Mouse (Mus musculus): Measurements from ENCODE around the gene Erbb4.
"Not testable (repeated sequence)": the region's sequence is repeated elsewhere in the genome, so short reads cannot be mapped to it uniquely, and the experiment has no call there.

Erbb4 gene

DNA sequence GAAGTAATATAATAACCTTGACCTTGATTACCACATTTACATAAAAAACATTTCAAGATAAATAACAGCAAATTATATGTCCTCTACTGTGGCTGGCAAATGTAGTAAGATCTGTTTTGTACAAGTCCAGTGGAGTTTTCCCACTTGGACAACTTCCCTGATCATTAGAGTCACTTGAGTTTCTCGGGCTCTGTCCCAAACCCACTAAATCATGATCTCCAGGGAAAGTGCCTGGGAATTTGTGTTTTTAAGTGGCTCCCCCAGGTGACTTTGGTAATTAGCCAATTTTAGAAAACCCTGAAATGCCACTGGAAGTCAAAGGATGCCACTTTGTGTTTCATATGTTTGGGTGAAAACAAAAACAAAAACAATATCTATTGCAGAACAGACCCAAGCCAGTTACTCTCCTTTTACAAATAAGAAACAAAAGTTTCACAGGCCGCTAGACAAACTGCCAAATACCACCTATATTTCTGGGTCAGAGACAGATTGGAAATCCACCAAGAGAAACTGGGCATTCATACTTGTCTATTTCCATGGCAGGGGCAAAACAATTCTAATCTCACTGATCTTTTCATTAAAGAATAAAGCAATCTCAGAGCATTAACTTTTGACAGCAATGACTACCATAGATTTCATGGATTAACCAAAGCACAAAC, 234.8 kb downstream of the Erbb4 start:
- DNase-seq (ENCODE audit: low read depth in 2 of 2, low spot score in 2 of 2), result no peak

DNA sequence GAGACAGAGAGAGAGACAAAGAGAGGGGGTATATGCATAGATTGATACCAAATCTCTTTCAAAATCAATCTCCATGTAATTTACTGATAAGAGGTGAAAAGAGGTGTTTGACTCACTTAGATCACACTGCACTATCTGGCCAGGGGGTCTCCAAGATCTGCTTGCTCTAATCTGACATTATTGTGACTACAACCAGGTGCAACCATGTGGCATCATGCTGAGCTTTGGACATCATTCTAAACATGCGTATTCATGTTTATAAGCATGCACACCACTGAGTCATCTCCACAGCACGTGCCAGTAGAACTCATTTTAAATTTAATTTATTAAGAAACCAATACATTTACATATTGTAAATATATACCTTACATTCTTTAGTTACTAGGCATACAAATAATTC, 247.5 kb downstream of the Erbb4 start:
- no peak for DNase-seq (ENCODE audit: low read depth in 2 of 2, low spot score in 2 of 2)

DNA sequence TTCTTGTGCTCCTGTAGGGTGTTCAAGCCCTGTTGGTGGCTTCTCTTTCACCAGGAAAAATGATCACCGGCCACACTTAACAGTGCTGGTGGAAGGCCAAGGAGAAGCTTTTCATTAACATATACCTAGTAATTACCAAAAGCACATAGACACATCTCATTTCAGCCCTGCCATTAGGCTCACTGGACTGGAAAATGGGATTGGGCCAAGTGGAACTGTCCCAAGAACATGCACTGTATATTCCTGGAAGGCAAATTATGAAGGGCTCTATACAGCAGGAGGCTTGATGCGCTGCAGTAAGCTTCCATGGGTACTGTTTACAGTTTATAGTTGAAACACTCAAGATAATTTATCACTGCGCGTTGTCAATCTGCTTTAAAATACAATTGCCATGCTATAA, 248.4 kb downstream of the Erbb4 start:
- no peak for DNase-seq (ENCODE audit: low read depth in 2 of 2, low spot score in 2 of 2)

DNA sequence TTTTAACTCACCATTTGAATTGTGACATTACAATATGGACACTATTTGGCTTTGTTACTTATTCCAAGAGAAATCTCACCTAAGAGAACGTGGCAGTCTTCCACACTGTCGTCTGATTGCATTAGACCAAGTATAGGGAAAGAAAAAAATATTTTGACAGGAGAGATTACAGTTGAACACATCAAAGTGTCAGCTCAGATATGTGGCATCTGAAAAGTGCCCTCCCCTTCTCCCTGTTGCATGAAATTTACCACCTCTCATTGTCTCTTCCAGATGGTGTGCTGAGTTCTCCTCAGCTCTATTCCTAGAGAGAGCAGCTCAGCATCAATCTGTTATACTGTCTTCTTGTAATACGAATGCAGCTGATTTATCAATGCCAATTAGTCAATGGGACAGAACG, 268.5 kb downstream of the Erbb4 start:
- DNase-seq (ENCODE audit: low read depth in 2 of 2, low spot score in 2 of 2), result no peak

DNA sequence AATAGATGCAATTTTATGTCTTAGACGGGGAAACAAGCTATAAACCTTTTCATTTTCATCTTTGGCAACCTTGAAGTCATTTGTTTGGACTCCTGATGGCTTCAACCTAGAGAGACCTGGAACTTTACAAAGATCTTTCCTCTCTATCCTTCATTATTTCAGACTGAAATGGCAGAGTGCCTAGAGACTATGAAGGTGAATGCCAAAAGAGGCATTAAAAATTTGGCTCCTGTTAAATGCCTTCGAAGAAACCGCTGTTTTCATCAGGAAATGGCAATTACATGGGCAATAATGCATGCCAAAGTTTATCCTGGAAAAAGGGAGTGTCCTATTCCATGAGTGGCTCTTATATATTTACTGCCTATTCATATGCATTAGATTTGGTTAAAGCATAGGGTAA, 273.2 kb downstream of the Erbb4 start:
- no peak for DNase-seq (ENCODE audit: low read depth in 2 of 2, low spot score in 2 of 2)

DNA sequence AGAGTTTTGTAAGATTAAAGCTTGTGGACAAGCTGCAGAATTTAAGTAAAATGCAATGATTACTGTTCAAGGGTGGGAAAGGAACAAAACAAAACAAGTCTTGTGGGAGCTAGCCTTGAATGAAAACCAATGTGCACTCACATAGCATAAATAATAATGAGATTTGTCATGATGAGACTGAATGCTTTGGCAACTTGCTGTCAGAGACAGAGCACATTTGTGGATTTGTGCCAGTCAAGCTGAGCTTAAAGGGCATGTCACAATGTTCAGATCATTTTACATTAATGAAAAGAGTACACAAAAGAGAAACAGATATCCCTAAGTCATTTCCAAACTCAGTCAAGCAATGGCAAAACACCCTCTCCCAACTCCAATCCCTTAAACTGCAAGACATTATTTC, 275.8 kb downstream of the Erbb4 start:
- no peak for DNase-seq (ENCODE audit: low read depth in 2 of 2, low spot score in 2 of 2)

DNA sequence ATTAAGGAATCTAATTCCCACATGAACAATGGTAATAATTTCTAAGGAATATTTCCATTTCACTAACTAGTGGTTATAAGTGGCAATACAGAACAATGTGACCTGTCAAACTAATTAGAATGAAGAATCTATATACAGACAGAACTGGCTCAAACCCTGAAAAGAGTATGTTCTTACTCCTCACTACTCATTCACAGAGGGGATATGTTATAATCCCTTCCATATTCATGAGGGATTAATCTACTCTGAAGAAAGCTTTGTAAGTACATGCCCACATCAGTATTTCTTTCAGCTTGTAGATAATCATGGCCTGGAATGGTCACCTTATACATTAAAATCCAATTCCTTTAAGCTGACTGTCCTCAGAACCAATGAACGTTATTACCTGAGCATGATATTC, 276.3 kb downstream of the Erbb4 start:
- DNase-seq (ENCODE audit: low read depth in 2 of 2, low spot score in 2 of 2), result no peak

DNA sequence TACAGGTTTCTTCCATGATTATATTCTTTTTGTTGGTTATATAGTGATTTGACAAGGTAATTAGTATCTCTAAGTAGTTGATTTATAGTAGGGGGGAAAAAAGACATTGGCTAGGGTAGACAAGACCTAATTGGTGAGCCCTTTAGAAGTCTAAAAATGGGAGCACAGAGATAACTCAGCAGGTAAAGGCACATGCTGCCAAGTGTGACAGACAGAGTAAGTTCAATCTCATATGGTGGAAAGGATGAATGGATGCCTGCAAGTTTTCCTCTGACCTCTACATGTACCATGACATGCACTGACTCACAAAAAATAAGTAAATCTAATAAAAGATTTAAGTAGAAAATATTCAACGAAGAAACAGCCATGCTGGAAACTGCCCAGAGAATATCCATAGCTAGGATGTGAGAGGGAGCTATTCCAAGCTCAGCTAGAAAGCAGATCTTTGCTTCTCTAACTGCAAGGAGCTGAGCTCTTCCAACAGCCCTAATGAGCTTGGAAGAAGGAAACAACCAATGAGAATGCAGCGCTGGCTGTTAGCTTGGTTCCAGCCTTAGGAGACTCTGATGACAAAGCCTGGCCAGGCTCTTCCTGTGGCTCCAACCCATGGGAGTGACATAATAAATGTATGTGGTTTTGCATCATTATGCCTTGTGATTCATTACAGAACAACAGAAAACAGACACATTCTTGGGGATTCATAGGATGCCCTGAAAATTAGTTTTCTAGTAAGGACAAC, 277.2 kb downstream of the Erbb4 start:
- DNase-seq (ENCODE audit: low read depth in 2 of 2, low spot score in 2 of 2), result no peak

DNA sequence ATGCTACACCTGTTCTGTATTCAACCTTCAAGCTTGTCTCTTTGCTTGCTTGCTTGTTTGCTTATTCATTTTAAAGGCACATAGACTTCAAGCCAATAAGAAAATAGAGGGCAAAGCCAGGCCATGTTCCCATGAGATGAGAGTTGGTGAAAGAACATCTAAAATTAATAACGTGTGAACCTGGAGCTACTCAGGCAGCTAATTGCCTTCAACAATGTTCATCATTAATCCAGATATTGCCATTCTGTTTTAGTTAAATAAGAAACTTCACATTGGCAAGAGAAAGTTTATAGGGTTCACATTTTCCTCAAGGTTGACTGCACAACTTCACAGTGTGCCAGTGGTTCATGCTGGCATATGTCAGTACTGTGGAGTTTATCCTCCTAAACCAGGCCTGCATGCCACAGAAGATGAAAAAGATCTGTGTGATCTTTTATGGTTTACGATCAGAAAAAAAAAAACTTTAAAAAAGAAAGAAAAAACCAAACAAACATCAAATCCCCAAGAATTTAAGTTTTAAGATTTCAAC, 284.7 kb downstream of the Erbb4 start:
- DNase-seq (ENCODE audit: low read depth in 2 of 2, low spot score in 2 of 2), result no peak

DNA sequence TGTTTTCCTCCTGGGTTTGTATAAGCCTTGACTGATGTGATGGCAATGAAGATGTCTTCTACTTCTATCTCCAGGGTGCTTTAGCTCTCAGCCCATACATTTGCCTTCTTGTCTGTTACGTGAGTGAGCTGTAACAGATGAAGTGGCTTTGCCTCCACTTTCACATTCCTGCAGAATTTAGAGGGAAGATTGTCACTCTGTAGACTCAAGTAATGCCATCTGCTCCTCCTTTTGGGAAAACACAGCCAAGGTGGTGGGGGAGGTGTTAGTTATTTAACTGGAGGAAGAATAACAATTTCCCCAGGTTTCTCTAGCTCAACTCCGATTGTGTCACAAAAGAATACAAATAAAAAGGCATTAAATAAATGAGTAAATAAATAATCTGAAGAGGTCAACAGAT, 301.1 kb downstream of the Erbb4 start:
- DNase-seq (ENCODE audit: low read depth in 2 of 2, low spot score in 2 of 2), result no peak

DNA sequence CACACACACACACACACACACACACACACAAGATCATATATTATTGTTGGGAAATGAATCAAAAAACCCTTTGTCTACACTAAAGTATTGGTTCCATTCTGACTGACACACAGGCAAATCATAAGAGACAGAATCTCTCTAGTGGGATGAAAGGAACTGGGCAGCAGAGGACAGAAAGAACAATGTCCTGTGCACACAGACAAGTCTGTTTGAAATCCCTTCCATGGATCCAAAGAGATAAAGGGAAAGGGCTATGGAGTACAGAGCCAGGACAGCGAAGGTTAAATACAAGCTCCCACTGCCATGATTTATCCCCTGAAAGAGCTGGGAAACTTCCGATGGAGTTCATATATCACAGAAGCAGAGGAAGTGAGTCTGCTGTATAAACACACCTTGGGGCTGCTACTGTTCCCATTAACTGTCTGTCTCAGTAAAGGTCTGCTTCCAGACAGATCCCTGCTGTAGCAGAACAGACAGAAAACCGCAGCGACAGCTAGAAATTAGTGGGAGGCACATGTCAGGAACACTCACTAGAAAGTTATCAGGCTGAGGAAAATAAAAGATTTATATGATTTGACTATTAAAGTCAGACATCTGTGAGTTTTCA, 320.3 kb downstream of the Erbb4 start:
- no peak for DNase-seq (ENCODE audit: low read depth in 2 of 2, low spot score in 2 of 2)

DNA sequence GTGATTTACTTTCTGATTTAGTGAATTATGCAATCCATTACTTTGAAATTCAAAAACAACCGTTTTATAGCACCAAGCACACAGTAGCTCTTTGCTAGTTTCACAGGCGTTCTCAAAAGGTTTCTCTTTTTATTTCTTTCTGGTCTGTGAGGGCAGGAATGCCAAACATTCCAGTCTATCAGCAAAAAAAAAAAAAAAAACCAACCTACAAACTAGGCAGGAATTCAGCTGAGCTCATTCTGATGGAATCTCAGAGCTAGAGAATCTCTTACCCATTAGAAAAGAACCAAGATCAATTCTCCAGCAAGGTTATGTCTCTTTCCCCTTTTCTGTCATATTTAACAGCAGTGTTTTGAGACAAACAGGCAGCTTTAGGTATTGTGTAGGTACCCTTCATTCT, 327.2 kb downstream of the Erbb4 start:
- DNase-seq (ENCODE audit: low read depth in 2 of 2, low spot score in 2 of 2), result no peak

DNA sequence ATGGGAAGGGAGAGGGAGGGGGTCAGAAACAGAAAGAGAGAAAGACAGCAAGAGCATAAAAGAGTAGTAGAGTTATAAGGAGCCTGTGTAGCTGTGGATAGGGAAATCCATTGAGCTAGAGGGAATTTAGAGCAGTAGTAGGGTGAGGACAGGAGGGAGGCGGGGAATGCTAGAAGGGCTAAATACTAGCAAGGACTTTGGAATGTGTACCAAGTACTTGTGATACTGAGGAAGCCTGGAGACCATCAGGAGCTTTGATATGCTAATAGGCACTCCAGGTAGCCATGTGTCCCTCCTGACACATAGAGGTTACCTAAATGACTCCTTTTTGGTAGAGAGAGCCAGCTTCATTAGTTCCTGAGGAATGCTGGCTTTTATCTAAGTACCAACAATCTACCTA, 327.8 kb downstream of the Erbb4 start:
- DNase-seq (ENCODE audit: low read depth in 2 of 2, low spot score in 2 of 2), result no peak

DNA sequence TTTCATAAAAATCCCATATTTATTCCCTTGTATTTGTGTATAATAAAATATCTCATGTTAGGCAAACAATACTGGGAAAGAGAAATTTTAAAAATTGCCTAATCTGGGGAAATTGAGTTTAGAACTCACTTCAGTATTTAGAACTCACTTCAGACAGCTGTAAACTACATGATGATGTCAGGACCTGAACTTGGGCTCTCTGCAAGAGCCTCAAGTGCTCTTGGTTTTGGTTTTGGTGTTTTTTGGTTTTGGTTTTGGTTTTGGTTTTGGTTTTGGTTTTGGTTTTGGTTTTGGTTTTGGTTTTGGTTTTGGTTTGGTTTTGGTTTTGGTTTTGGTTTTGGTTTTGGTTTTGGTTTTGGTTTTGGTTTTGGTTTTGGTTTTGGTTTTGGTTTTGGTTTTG, 341.8 kb downstream of the Erbb4 start:
- not testable (repeated sequence) for DNase-seq (ENCODE audit: low read depth in 2 of 2, low spot score in 2 of 2)

DNA sequence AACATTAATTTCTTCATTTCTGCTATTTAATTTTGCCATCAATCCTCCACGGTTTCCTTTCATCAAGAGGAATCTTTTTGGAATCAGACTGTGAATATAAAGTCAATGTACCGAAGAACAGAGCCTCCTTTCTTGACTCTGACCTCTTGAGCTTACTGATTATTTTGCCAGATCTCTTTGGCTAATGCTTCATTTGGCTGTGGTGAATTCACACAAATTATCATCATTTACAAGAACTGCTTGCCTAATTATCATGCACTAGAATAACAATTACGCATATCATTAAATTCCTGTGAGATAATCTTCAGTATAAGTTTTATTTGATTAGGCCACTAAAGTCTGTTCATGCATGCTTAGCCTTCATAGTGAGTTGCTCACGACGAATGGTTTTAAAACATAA, 345.4 kb downstream of the Erbb4 start:
- no peak for DNase-seq (ENCODE audit: low read depth in 2 of 2, low spot score in 2 of 2)

DNA sequence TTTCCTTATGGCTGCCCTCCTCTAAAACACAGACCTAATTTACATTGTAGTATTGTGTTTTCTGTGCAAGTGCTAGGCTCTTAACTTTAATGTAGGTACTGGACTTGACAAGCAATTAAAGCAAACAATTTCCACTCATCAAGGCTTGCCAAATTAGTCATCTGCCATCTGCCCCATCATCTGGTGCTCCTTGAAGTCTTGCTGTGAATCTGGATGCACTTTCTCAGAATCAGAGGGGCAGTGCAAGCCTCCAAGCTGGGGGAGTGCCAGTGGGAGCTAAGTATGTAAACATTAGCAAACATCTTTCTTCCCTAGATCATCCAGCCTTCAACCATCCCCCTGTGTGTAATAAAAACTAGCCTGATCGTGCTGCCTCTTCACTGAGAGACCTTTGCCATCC, 358.9 kb downstream of the Erbb4 start:
- no peak for DNase-seq (ENCODE audit: low read depth in 2 of 2, low spot score in 2 of 2)

DNA sequence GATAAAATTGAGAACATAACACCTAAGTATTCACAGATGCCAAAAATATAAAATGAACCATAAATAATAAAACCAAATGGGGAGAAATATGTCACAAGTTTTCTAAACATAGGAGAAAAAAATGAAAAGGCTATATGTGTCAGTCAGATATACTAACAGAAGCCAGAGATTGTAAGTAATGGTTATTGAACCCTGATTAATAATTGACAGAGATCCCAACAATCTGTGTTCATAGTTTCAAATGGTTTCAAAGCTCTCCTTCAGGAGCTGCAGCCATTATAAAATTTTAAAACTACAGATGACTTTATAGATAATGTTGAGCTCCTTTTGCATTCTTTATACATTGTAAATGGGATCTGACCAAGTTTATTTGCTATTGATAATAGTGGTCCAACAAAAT, 426.4 kb downstream of the Erbb4 start:
- DNase-seq (ENCODE audit: low read depth in 2 of 2, low spot score in 2 of 2), result no peak

DNA sequence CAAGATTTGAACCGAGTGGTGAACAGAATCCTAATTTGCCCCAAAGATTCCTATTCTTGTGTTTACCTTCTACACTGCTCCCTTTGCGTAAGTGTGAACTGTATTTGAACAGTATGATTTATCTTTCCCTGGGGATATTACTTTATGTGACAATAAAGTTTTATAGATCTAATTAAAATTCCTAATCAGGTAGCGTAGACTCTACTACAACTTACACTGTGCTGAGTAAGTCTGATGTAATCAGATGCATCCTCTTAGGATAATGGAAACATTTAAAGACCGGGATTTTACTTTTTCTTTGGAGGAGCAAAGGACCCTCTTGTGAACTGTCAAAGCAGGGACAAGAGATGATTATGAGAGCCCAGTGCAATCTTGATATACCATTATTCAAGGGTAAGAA, 433.2 kb downstream of the Erbb4 start:
- DNase-seq (ENCODE audit: low read depth in 2 of 2, low spot score in 2 of 2), result no peak

DNA sequence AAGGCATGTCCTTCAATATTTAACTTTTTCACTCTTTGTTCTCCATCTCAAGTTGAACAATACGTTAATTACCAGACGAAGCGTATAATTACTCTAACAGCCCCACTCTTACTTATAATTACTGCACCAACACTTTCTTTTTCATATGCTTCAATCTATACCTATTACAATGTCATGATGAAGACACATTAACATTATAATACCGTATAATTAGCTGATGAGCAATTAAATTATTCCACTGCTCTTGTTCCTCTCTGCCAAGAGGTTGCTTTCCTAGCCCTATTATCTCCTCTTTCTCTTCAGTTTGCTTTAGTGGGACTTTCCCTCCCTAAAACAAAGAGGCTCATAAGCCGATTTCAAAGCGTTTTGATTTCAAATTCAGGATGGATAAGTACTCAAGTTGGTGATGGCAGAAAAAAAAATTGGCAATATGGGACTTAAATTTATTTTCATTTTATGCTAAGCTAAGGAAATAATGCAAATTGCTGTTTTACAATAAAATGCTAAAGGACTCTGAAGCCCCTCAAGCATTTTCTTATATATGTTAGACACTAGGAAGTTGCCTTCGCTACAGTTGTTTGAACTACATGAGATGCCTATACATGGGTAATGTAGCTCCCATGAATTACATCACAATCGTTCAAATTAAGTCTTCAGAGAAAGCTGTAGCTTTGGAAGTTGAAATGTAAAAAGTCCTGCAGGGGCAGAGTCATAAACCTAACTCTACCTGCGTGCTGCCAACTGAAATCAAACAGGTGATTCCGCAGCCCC, 440.8 kb downstream of the Erbb4 start:
- DNase-seq (ENCODE audit: low read depth in 2 of 2, low spot score in 2 of 2), result no peak

DNA sequence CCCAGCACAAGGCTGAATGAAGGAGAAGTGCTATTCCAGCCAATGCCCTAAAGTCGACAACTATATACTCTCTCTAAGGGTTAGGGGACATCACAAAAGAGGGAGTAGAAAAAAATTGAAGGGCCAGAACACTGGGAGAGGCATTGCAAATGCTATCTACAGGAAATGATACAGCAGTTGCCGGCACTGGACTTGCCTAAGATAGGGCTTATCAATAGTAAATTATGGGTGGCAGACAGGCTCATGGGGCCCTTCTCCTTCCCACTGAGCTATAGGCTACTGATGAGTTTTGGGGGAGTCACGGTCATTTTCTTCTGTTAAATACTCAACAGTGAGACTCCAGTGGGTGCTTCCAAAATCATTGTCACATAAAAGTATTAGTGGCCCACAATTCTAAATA, 517.4 kb downstream of the Erbb4 start:
- no peak for DNase-seq (ENCODE audit: low read depth in 2 of 2, low spot score in 2 of 2)

DNA sequence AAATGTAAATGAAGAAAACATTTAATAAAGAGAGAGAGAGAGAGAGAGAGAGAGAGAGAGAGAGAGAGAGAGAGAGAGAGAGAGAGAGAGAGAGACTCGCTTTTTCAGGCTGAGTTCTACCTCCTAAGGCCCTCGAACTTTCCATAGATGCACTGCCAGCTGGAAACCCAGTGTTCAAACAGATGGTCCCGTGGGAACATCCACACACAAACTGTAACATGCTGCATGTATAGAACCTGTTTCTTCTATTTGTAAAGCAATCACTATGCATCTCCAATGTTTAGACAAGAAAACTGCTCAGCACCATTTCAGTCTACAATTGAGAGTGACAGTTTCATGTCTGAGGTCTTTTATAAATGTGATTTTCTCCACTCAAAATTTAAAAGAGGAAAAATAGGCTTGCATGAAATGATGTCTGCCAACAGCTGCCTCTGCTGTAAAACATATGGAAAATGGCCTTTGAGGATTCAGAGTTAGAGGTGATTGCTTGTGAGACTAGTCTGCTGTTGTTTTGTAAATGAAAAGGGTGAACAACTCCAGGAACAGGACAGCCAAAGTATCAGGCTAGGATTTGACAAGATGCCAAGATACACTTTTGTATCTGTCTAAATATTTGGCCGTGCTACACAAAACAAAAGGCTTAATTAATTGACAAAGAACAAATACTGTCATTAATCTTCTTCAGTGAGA, 533.9 kb downstream of the Erbb4 start:
- no peak for DNase-seq (ENCODE audit: low read depth in 2 of 2, low spot score in 2 of 2)

Data from CD8-positive naive resting alpha-beta T cell, adult 2 months (primary cell).